Mouse (Mus musculus) kidney, adult 18-20 months (tissue): Measurements from ENCODE around the gene Rgl3.
A peak's percentile ranks its signal among the peaks of the same experiment; 100 is the strongest.

Experiments
- DNase-seq: peaks from one replicate; pipeline ENCODE4 v3.0.0; 2021

Rgl3 gene

GRCm38 (mm10) chr9:21947540-21948130 is 41.6 kb downstream of the Rgl3 start:
- DNase-seq, result no peak

GRCm38 (mm10) chr9:21944267-21944666 is 45.0 kb downstream of the Rgl3 start:
- no peak for DNase-seq

- DNase-seq, result no peak
Measured at GRCm38 (mm10) chr9:21943638-21944037, 45.6 kb downstream of the Rgl3 start.

- no peak for DNase-seq
Measured at GRCm38 (mm10) chr9:21943046-21943445, 46.2 kb downstream of the Rgl3 start.

- no peak for DNase-seq
Measured at GRCm38 (mm10) chr9:21938234-21938855, 50.9 kb downstream of the Rgl3 start.

- no peak for DNase-seq
Measured at GRCm38 (mm10) chr9:21937711-21938175, 51.5 kb downstream of the Rgl3 start.

GRCm38 (mm10) chr9:21936692-21937570 is 52.3 kb downstream of the Rgl3 start, which contains the start of gene Plppr2:
Gene Plppr2, plus strand, starts transcription at chr9:21937033.
- peak; percentile 95 for DNase-seq

GRCm38 (mm10) chr9:21935466-21936131 is 53.6 kb downstream of the Rgl3 start:
- no peak for DNase-seq

- no peak for DNase-seq
Measured at GRCm38 (mm10) chr9:21934021-21934420, 55.2 kb downstream of the Rgl3 start.

- DNase-seq, result no peak
Measured at GRCm38 (mm10) chr9:21932445-21933137, 56.7 kb downstream of the Rgl3 start.

- DNase-seq, result no peak
Measured at GRCm38 (mm10) chr9:21932006-21932405, 57.2 kb downstream of the Rgl3 start.

- no peak for DNase-seq
Measured at GRCm38 (mm10) chr9:21929208-21929607, 60.0 kb downstream of the Rgl3 start.

GRCm38 (mm10) chr9:21927208-21927753 is 62.0 kb downstream of the Rgl3 start, which contains the start of the genes Ccdc159 and Tmem205:
Gene Ccdc159, plus strand, starts transcription at chr9:21927471.
Gene Tmem205, minus strand, starts transcription at chr9:21927556.
- DNase-seq, result peak; percentile 91

GRCm38 (mm10) chr9:21926784-21927183 is 62.5 kb downstream of the Rgl3 start:
- DNase-seq, result no peak

- peak; percentile 37 for DNase-seq
Measured at GRCm38 (mm10) chr9:21926155-21926554, 63.1 kb downstream of the Rgl3 start.

GRCm38 (mm10) chr9:21925506-21925905 is 63.7 kb downstream of the Rgl3 start:
- DNase-seq, result no peak

- DNase-seq, result no peak
Measured at GRCm38 (mm10) chr9:21925034-21925433, 64.2 kb downstream of the Rgl3 start.

GRCm38 (mm10) chr9:21924099-21924493 is 65.2 kb downstream of the Rgl3 start:
- peak; percentile 85 for DNase-seq

- DNase-seq, result no peak
Measured at GRCm38 (mm10) chr9:21923490-21924098, 65.7 kb downstream of the Rgl3 start.

- no peak for DNase-seq
Measured at GRCm38 (mm10) chr9:21923036-21923435, 66.2 kb downstream of the Rgl3 start.
